Mouse (Mus musculus): ENCODE results near the gene Fam25c. TPM values are rescaled to one million over a fixed set of nuclear protein-coding genes. Genes with fewer than 3 reads are reported as not detected.
"Not testable (repeated sequence)": the region's sequence is repeated elsewhere in the genome, so short reads cannot be mapped to it uniquely, and the experiment has no call there.

Gene Fam25c
- polyA plus RNA-seq, 1 experiment from 2014 or later: not detected

- H3K27ac ChIP-seq (ENCODE audit: low read depth, low read length): no peak overlapping the region
- H3K27me3 ChIP-seq (ENCODE audit: control insufficient read depth, insufficient read depth, low read length): no peaks in the 10 kb centered on the region
- no peaks in the 10 kb centered on the region for H3K9me3 ChIP-seq (ENCODE audit: control insufficient read depth, low read length)
- H3K36me3 ChIP-seq (ENCODE audit: control insufficient read depth, insufficient read depth, low read length): peaks cover 57% of the 10 kb centered on the region
- H3K4me3 ChIP-seq (ENCODE audit: low read length): no peak overlapping the region
- no peak overlapping the region for H3K4me2 ChIP-seq (replicated peaks; ENCODE audit: low read depth, low read length)
- no peak overlapping the region for H3K9ac ChIP-seq (ENCODE audit: low read depth, low read length)
- ATAC-seq (ENCODE audit: low FRiP score, low TSS enrichment): no peak
- H3K4me1 ChIP-seq (ENCODE audit: control insufficient read depth, insufficient read depth, low read length): no peaks in the 10 kb centered on the region
- WGBS: 72% methylated on average over 1 of the region's 1 CpGs
Observed at GRCm38 (mm10) chr14:34327618-34328017, 27.6 kb downstream of the Fam25c start.

- WGBS: 88% methylated on average over 3 of the region's 3 CpGs
- Histone ChIP-seq H3K9me3 (ENCODE audit: control insufficient read depth, low read length) (no peaks in the 10 kb centered on the region), H3K27ac (ENCODE audit: low read depth, low read length) (no peak overlapping the region), H3K4me1 (ENCODE audit: control insufficient read depth, insufficient read depth, low read length) (no peaks in the 10 kb centered on the region), H3K9ac (ENCODE audit: low read depth, low read length) (no peak overlapping the region), H3K36me3 (ENCODE audit: control insufficient read depth, insufficient read depth, low read length) (peaks cover 57% of the 10 kb centered on the region), H3K4me3 (ENCODE audit: low read length) (no peak overlapping the region), H3K27me3 (ENCODE audit: control insufficient read depth, insufficient read depth, low read length) (no peaks in the 10 kb centered on the region), H3K4me2 (replicated peaks; ENCODE audit: low read depth, low read length) (no peak overlapping the region)
- no peak for ATAC-seq (ENCODE audit: low FRiP score, low TSS enrichment)
Observed at GRCm38 (mm10) chr14:34326606-34327005, 28.6 kb downstream of the Fam25c start.

- WGBS: 96% methylated on average over 5 of the region's 5 CpGs
- no peak for ATAC-seq (ENCODE audit: low FRiP score, low TSS enrichment)
- H3K27me3 ChIP-seq (ENCODE audit: control insufficient read depth, insufficient read depth, low read length): no peaks in the 10 kb centered on the region
- no peak overlapping the region for H3K4me2 ChIP-seq (replicated peaks; ENCODE audit: low read depth, low read length)
- no peaks in the 10 kb centered on the region for H3K4me1 ChIP-seq (ENCODE audit: control insufficient read depth, insufficient read depth, low read length)
- H3K4me3 ChIP-seq (ENCODE audit: low read length): no peak overlapping the region
- H3K9ac ChIP-seq (ENCODE audit: low read depth, low read length): no peak overlapping the region
- no peaks in the 10 kb centered on the region for H3K9me3 ChIP-seq (ENCODE audit: control insufficient read depth, low read length)
- H3K27ac ChIP-seq (ENCODE audit: low read depth, low read length): no peak overlapping the region
- peaks cover 49% of the 10 kb centered on the region for H3K36me3 ChIP-seq (ENCODE audit: control insufficient read depth, insufficient read depth, low read length)
Observed at GRCm38 (mm10) chr14:34323576-34324085, 31.6 kb downstream of the Fam25c start.

GRCm38 (mm10) chr14:34318113-34318512 lies 37.1 kb downstream of the Fam25c start:
- no peaks in the 10 kb centered on the region for H3K27me3 ChIP-seq (ENCODE audit: control insufficient read depth, insufficient read depth, low read length)
- H3K27ac ChIP-seq (ENCODE audit: low read depth, low read length): no peak overlapping the region
- H3K9ac ChIP-seq (ENCODE audit: low read depth, low read length): no peak overlapping the region
- no peaks in the 10 kb centered on the region for H3K9me3 ChIP-seq (ENCODE audit: control insufficient read depth, low read length)
- peaks cover 21% of the 10 kb centered on the region for H3K36me3 ChIP-seq (ENCODE audit: control insufficient read depth, insufficient read depth, low read length)
- H3K4me1 ChIP-seq (ENCODE audit: control insufficient read depth, insufficient read depth, low read length): peaks cover 9% of the 10 kb centered on the region; the same call in 1 of the 2 replicates
- no peak for ATAC-seq (ENCODE audit: low FRiP score, low TSS enrichment)
- no peak overlapping the region for H3K4me3 ChIP-seq (ENCODE audit: low read length)
- H3K4me2 ChIP-seq (replicated peaks; ENCODE audit: low read depth, low read length): no peak overlapping the region

GRCm38 (mm10) chr14:34317431-34317830 lies 37.8 kb downstream of the Fam25c start:
- Histone ChIP-seq H3K36me3 (ENCODE audit: control insufficient read depth, insufficient read depth, low read length) (peaks cover 19% of the 10 kb centered on the region), H3K4me2 (replicated peaks; ENCODE audit: low read depth, low read length) (no peak overlapping the region), H3K27me3 (ENCODE audit: control insufficient read depth, insufficient read depth, low read length) (no peaks in the 10 kb centered on the region), H3K4me3 (ENCODE audit: low read length) (no peak overlapping the region), H3K27ac (ENCODE audit: low read depth, low read length) (no peak overlapping the region), H3K4me1 (ENCODE audit: control insufficient read depth, insufficient read depth, low read length) (peaks cover 13% of the 10 kb centered on the region; the same call in 1 of the 2 replicates), H3K9me3 (ENCODE audit: control insufficient read depth, low read length) (no peaks in the 10 kb centered on the region), H3K9ac (ENCODE audit: low read depth, low read length) (no peak overlapping the region)
- ATAC-seq (ENCODE audit: low FRiP score, low TSS enrichment): no peak
- 91% methylated on average over 3 of the region's 3 CpGs for WGBS

- 80% methylated on average over 2 of the region's 2 CpGs for WGBS
- Histone ChIP-seq H3K27me3 (ENCODE audit: control insufficient read depth, insufficient read depth, low read length) (no peaks in the 10 kb centered on the region), H3K4me1 (ENCODE audit: control insufficient read depth, insufficient read depth, low read length) (peaks cover 13% of the 10 kb centered on the region; the same call in 1 of the 2 replicates), H3K36me3 (ENCODE audit: control insufficient read depth, insufficient read depth, low read length) (peaks cover 15% of the 10 kb centered on the region; the same call in 1 of the 2 replicates), H3K9ac (ENCODE audit: low read depth, low read length) (no peak overlapping the region), H3K27ac (ENCODE audit: low read depth, low read length) (no peak overlapping the region), H3K4me3 (ENCODE audit: low read length) (no peak overlapping the region), H3K9me3 (ENCODE audit: control insufficient read depth, low read length) (no peaks in the 10 kb centered on the region), H3K4me2 (replicated peaks; ENCODE audit: low read depth, low read length) (no peak overlapping the region)
- no peak for ATAC-seq (ENCODE audit: low FRiP score, low TSS enrichment)
Observed at GRCm38 (mm10) chr14:34316346-34316745, 38.9 kb downstream of the Fam25c start.

- H3K9me3 ChIP-seq (ENCODE audit: control insufficient read depth, low read length): no peaks in the 10 kb centered on the region
- H3K4me1 ChIP-seq (ENCODE audit: control insufficient read depth, insufficient read depth, low read length): peaks cover 13% of the 10 kb centered on the region; the same call in 1 of the 2 replicates
- peaks cover 5% of the 10 kb centered on the region; the same call in 1 of the 2 replicates for H3K36me3 ChIP-seq (ENCODE audit: control insufficient read depth, insufficient read depth, low read length)
- H3K9ac ChIP-seq (ENCODE audit: low read depth, low read length): no peak overlapping the region
- no peaks in the 10 kb centered on the region for H3K27me3 ChIP-seq (ENCODE audit: control insufficient read depth, insufficient read depth, low read length)
- ATAC-seq (ENCODE audit: low FRiP score, low TSS enrichment): no peak
- H3K4me2 ChIP-seq (replicated peaks; ENCODE audit: low read depth, low read length): no peak overlapping the region
- H3K27ac ChIP-seq (ENCODE audit: low read depth, low read length): no peak overlapping the region
- WGBS: 73% methylated on average over 3 of the region's 3 CpGs
- no peak overlapping the region for H3K4me3 ChIP-seq (ENCODE audit: low read length)
Observed at GRCm38 (mm10) chr14:34314796-34315195, 40.4 kb downstream of the Fam25c start.

- peaks cover 13% of the 10 kb centered on the region; the same call in 1 of the 2 replicates for H3K4me1 ChIP-seq (ENCODE audit: control insufficient read depth, insufficient read depth, low read length)
- not testable (repeated sequence) for H3K9me3 ChIP-seq (ENCODE audit: control insufficient read depth, low read length); H3K9ac ChIP-seq (ENCODE audit: low read depth, low read length); H3K4me2 ChIP-seq (replicated peaks; ENCODE audit: low read depth, low read length); H3K27ac ChIP-seq (ENCODE audit: low read depth, low read length); ATAC-seq (ENCODE audit: low FRiP score, low TSS enrichment); H3K4me3 ChIP-seq (ENCODE audit: low read length); H3K36me3 ChIP-seq (ENCODE audit: control insufficient read depth, insufficient read depth, low read length); H3K27me3 ChIP-seq (ENCODE audit: control insufficient read depth, insufficient read depth, low read length)
- WGBS: 86% methylated on average over 8 of the region's 8 CpGs
Observed at GRCm38 (mm10) chr14:34314383-34314782, 40.9 kb downstream of the Fam25c start.

- H3K4me3 ChIP-seq (ENCODE audit: low read length): 0 out of 2 replicates have a peak overlapping the region, but pooled peaks have one; percentile 94
- WGBS: 90% methylated on average over 3 of the region's 3 CpGs
- H3K9me3 ChIP-seq (ENCODE audit: control insufficient read depth, low read length): no peaks in the 10 kb centered on the region
- no peaks in the 10 kb centered on the region for H3K36me3 ChIP-seq (ENCODE audit: control insufficient read depth, insufficient read depth, low read length)
- no peak for ATAC-seq (ENCODE audit: low FRiP score, low TSS enrichment)
- no peak overlapping the region for H3K27ac ChIP-seq (ENCODE audit: low read depth, low read length)
- no peak overlapping the region for H3K9ac ChIP-seq (ENCODE audit: low read depth, low read length)
- peaks cover 13% of the 10 kb centered on the region; the same call in 1 of the 2 replicates for H3K4me1 ChIP-seq (ENCODE audit: control insufficient read depth, insufficient read depth, low read length)
- H3K4me2 ChIP-seq (replicated peaks; ENCODE audit: low read depth, low read length): no peak overlapping the region; the same call in 1 of the 2 replicates
- H3K27me3 ChIP-seq (ENCODE audit: control insufficient read depth, insufficient read depth, low read length): no peaks in the 10 kb centered on the region
Observed at GRCm38 (mm10) chr14:34313612-34314011, 41.6 kb downstream of the Fam25c start.

Measured in kidney, embryonic 14.5 days (tissue).